Mouse (Mus musculus): Measurements from ENCODE around the gene Polr2m.
"Not testable (repeated sequence)": the region's sequence is repeated elsewhere in the genome, so short reads cannot be mapped to it uniquely, and the experiment has no call there.

- not testable (repeated sequence) for TF ChIP-seq CTCF (IDR thresholded peaks at IDR 0.05); EP300 (IDR thresholded peaks at IDR 0.05; ENCODE audit: insufficient read depth, low read depth, low read length); POLR2A (IDR thresholded peaks at IDR 0.05; ENCODE audit: insufficient read depth, low read depth, low read length)
Measured at GRCm38 (mm10) chr9:71483872-71484271, 1.9 kb downstream of the Polr2m start.
